Mouse (Mus musculus) brown adipose tissue, adult 24 weeks (tissue): ENCODE measurements around the gene Casp6. TPM values are rescaled to one million over a fixed set of nuclear protein-coding genes. Genes with fewer than 3 reads are reported as not detected.

Experiments
- H3K27ac ChIP-seq: fragments of 200-500 bp; replicated peaks from 2 replicates; pipeline ENCODE4 v1.5.1; 2012; ENCODE audit warnings: low read depth, mild to moderate bottlenecking, low read length
- H3K4me1 ChIP-seq: fragments of 200-500 bp; 2 replicates; pipeline ENCODE4 v1.6.1; 2012; ENCODE audit warnings: low read length, mixed read lengths; ENCODE audit not compliant: control insufficient read depth, insufficient read depth, insufficient read length
- H3K4me3 ChIP-seq: fragments of 200-500 bp; 2 replicates; pipeline ENCODE4 v1.5.1; 2012; ENCODE audit warnings: low read depth, mild to moderate bottlenecking, low read length, moderate library complexity; ENCODE audit not compliant: insufficient read depth
- polyA plus RNA-seq: library from polyadenylated mRNA; stranded (reverse); fragments of >200 nt; gene quantifications from 2 replicates; pipeline ENCODE4 v1.2.4, GENCODE M21; 2012; ENCODE audit not compliant: missing spikeins, insufficient read depth, insufficient read length

Gene Casp6
- polyA plus RNA-seq, 1 experiment: 21.3 TPM

DNA sequence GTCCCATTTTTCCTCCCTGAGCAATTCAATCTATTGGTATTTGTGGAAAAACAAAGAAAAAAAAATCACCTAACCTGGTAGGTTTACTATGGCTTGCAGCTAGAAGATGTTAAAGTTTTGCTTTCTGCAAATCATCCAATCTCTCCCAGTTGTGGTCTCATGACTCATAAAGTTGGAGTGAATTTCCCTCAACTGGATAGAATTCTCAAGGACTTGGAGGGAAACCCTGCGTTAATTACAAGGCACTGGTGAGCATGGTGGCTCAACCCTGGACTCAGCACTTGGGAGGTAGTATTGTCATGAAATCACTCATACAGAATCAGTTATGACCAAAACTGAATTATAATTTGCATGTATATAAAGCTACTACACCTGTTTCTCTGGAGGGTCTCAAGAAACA lies 40.1 kb downstream of the Casp6 start:
- Histone ChIP-seq H3K27ac (no peak overlapping the region), H3K4me1 (no peaks in the 10 kb centered on the region), H3K4me3 (no peak overlapping the region)

GRCm38 (mm10) chr3:129943813-129944212 lies 42.6 kb downstream of the Casp6 start:
- Histone ChIP-seq H3K27ac (no peak overlapping the region), H3K4me3 (no peak overlapping the region), H3K4me1 (no peaks in the 10 kb centered on the region)

DNA sequence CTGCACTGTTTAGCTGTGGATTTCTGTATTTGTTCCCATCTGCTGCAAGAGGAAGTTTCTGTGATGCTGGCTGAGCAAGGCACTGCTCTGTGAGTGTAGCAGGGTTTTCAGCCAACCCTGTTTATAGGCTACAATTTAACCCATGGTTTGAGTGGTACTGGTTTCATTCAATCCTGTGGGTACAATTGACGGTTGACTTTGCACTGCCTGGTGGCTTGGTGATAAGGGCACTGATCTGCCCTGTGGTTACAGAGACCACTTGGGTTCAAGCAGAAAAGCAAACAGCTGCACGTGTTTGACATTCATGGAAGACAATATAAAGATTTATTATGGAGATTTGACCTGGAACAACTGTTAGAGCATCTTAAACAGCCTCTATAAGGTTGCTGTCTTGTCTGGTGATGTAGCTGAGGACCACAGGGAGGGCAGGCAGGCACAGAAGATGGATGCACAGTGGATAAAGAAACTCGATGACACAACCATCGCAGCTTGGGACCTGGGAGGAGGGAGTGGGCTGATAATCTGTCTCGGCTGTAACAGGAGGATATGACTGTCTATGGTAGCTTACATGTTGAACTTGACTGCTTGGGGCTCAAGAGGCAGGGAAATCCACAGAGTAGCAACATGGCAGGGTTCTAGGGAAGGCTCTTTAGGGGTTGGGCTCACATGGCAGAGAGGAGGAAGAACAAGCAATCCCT lies 45.1 kb downstream of the Casp6 start:
- Histone ChIP-seq H3K4me1 (no peaks in the 10 kb centered on the region), H3K4me3 (no peak overlapping the region), H3K27ac (no peak overlapping the region)

DNA sequence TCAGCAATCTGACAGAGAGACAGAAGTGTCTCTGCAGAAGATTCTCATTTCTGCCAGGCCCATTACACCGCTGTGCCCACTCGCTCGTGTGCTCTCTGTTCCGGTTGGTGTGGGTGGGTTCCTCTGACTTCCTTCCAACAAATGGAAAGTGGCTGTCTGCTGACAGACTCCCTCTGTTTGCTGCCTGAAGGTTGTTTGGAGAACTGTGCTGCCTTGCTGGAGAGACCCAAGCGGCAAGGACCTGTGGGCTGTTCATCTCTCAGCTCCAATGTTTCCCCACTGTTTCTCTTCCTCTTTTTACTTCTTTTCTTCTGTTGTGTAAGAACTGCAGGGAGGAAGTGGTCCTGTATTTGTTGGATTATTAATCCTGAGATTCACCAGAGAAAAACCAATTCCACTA lies 47.1 kb downstream of the Casp6 start:
- H3K4me3 ChIP-seq: no peak overlapping the region
- H3K4me1 ChIP-seq: no peaks in the 10 kb centered on the region
- H3K27ac ChIP-seq: peak overlapping the region; percentile 21; the same call in 1 of the 2 replicates

GRCm38 (mm10) chr3:129949158-129949773 lies 48.0 kb downstream of the Casp6 start:
- H3K4me1 ChIP-seq: no peaks in the 10 kb centered on the region
- H3K27ac ChIP-seq: peak overlapping the region; percentile 51; the same call in 1 of the 2 replicates
- H3K4me3 ChIP-seq: no peak overlapping the region

DNA sequence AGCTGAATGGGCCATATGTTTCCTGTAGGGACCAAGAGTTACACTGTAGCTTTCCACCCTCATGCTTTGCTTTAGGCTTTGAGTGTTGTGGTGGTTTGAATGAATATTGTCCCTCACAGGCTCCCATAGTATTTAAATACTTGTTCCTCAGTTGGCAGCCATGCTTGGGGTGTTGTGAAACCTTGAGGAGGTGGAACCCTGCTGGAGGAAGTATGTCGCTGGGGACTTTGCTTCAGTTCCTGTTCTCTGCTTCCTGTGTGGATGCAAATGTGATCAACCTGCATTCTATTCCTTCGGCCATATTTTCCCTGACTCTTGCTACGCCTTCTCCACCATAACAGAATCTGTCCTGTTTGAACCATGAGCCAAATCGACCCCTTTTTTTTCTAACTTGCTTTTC lies 52.1 kb downstream of the Casp6 start:
- Histone ChIP-seq H3K4me3 (no peak overlapping the region), H3K27ac (no peak overlapping the region), H3K4me1 (no peaks in the 10 kb centered on the region)

DNA sequence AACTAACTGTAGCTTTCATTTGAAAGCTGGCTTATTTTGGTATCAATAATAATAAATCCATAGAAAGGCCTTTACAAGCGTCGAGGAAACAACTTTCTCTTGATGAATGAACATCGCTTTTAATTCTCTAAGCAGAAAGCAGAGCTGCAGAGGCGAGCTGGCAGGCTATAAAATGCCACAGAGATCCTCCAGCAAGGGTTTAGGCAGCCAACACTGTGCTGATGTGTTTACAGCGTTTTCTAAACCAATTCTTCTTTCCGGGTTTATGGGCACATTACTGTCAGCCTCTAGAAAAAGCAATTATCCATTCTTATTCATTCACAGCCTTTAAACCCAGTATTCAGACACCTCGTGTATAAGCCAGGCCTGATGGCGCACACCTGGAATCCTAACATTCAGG lies 61.3 kb downstream of the Casp6 start:
- Histone ChIP-seq H3K4me3 (no peak overlapping the region), H3K27ac (no peak overlapping the region), H3K4me1 (no peaks in the 10 kb centered on the region)

Other genes with a start within 250 kb of the Casp6 start
- gene Egf, start 146.1 kb upstream of the Casp6 start, polyA plus RNA-seq: 0.83 and 1.4 TPM in 2 replicates
- not detected in 2 replicates for gene Lrit3, start 97.4 kb upstream of the Casp6 start, polyA plus RNA-seq
- not detected in 2 replicates for gene Rrh, start 78.8 kb upstream of the Casp6 start, polyA plus RNA-seq
- 15.3 and 17.7 TPM in 2 replicates for gene Gar1, start 70.0 kb upstream of the Casp6 start, polyA plus RNA-seq
- gene Cfi, start 65.5 kb upstream of the Casp6 start, polyA plus RNA-seq: not detected in 2 replicates
- gene Pla2g12a, start 22.8 kb upstream of the Casp6 start, polyA plus RNA-seq: 62.0 and 68.4 TPM in 2 replicates
- gene Mcub, start 68.8 kb downstream of the Casp6 start, polyA plus RNA-seq: 1.1 and 3.3 TPM in 2 replicates
- gene Sec24b, start 160.1 kb downstream of the Casp6 start, polyA plus RNA-seq: 19.7 and 23.6 TPM in 2 replicates
- not detected in 2 replicates for gene Col25a1, start 230.1 kb downstream of the Casp6 start, polyA plus RNA-seq